Mouse (Mus musculus) intestine, postnatal 0 days (tissue): ENCODE data around the gene Cul4a. TPM values are rescaled to one million over a fixed set of nuclear protein-coding genes. Genes with fewer than 3 reads are reported as not detected.

Experiments used
- ATAC-seq: fragments of 200-750 bp; cut with Nextera tagmentation; 2 replicates; pipeline ENCODE4 v1.8.0; 2017; ENCODE audit warnings: mild to moderate bottlenecking, moderate TSS enrichment, moderate library complexity
- H3K27ac ChIP-seq: fragments of 300-500 bp; sonication (generic); 2 replicates; pipeline ENCODE4 v1.5.1; 2014; ENCODE audit warnings: mild to moderate bottlenecking, low read depth, low read length, moderate library complexity
- H3K27me3 ChIP-seq: fragments of 300-500 bp; sonication (generic); replicated peaks from 2 replicates; pipeline ENCODE4 v1.6.1; 2014; ENCODE audit warnings: low read length, mixed read lengths; ENCODE audit not compliant: control insufficient read depth, insufficient read depth
- H3K36me3 ChIP-seq: fragments of 300-500 bp; sonication (generic); 2 replicates; pipeline ENCODE4 v1.6.1; 2014; ENCODE audit warnings: mild to moderate bottlenecking, moderate library complexity; ENCODE audit not compliant: control insufficient read depth, insufficient read depth
- H3K4me1 ChIP-seq: fragments of 300-500 bp; sonication (generic); replicated peaks from 2 replicates; pipeline ENCODE4 v1.6.1; 2014; ENCODE audit warnings: antibody characterized with exemption, low read length, mixed read lengths; ENCODE audit not compliant: control insufficient read depth, insufficient read depth
- H3K4me2 ChIP-seq: fragments of 300-500 bp; sonication (generic); replicated peaks from 2 replicates; pipeline ENCODE4 v1.6.1; 2014; ENCODE audit warnings: low read depth, mild to moderate bottlenecking, moderate library complexity
- H3K4me3 ChIP-seq: fragments of 300-500 bp; sonication (generic); 2 replicates; pipeline ENCODE4 v1.5.1; 2014; ENCODE audit warnings: low read depth, low read length
- H3K9ac ChIP-seq: fragments of 300-500 bp; sonication (generic); 2 replicates; pipeline ENCODE4 v1.6.1; 2014; ENCODE audit warnings: mild to moderate bottlenecking, low read depth, low read length
- H3K9me3 ChIP-seq: fragments of 300-500 bp; sonication (generic); 2 replicates; pipeline ENCODE4 v1.6.1; 2016; ENCODE audit warnings: mixed run types; ENCODE audit not compliant: control insufficient read depth
- CTCF ChIP-seq: sonication (generic); IDR thresholded peaks from 2 replicates; pipeline ENCODE4 v1.5.1; 2016; ENCODE audit warnings: low read depth, mild to moderate bottlenecking, control low read depth, antibody characterized with exemption, moderate library complexity
- WGBS: fragments of 180-500 bp; shearing (Covaris S2); extraction: QIAGEN DNeasy Blood & Tissue Kit; methylation state at CpG from one replicate; pipeline ENCODE4 v1.1.7; 2014; 5-methylcytosine and 5-hydroxymethylcytosine counted together
- polyA plus RNA-seq: library from polyadenylated mRNA; unstranded; fragments of >200 nt; fragmentation: Nextera tagmentation; extraction: Ambion mirVana; gene quantifications from 2 replicates; pipeline ENCODE4 v1.2.1, GENCODE M21; 2015

Cul4a gene
- polyA plus RNA-seq, 1 experiment from 2014 or later, result 44.9 TPM

DNA sequence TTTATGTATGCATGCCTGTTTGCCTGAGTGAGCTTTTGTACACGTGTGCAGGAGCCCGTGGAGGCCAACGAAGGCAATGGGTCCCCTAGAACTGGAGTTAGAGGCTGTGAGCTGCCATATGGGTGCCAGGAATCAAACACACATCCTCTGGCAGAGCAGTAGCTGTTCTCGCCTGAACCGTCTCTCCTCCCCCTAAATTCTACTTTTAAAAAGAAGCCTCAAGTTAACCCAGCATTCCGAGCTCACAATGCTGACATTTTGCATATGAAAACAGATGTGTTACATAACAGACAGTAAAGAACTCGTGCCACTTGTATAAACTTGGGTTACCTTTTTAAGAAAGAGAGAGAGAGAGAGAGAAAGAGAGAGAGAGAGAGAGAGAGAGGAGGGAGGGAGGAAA lies 27.9 kb upstream of the Cul4a start:
- Histone ChIP-seq H3K36me3 (peaks cover 89% of the 10 kb centered on the region), H3K4me1 (no peaks in the 10 kb centered on the region)

DNA sequence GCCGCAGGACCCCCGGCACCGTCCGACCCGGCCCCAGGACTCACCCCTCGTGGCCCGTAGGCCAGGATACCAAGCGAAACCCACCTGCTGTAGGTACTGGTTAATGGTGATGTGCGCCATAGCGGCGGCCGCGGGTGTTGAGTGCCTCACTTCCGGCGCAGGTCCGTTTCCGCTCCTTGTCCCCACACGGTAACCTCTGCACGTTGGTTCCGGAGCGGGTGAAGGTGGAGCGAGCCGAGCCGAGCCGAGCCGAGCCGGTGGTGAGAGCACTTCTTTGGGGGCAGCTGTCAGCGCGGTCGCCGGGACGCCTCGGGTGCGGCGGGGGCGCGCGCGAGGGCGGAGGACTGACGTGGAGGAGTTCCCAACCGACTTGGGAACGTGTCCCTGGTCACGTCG lies 732 bp upstream of the Cul4a start:
- peak overlapping the region; percentile 94 for H3K4me3 ChIP-seq
- ATAC-seq, result peak; percentile 70
- H3K27me3 ChIP-seq, result no peaks in the 10 kb centered on the region
- H3K4me2 ChIP-seq, result peak overlapping the region; percentile 77
- peak overlapping the region; percentile 94 for H3K27ac ChIP-seq
- H3K9me3 ChIP-seq, result no peaks in the 10 kb centered on the region
- H3K36me3 ChIP-seq, result peaks cover 9% of the 10 kb centered on the region
- under 1% methylated on average over 45 of the region's 45 CpGs for WGBS
- peaks cover 7% of the 10 kb centered on the region; the same call in 1 of the 2 replicates for H3K4me1 ChIP-seq
- peak overlapping the region; percentile 81 for H3K9ac ChIP-seq
- TF ChIP-seq CTCF, result no peak

More for the DNA sequence above, 27.9 kb upstream of the Cul4a start:
- Histone ChIP-seq H3K27ac (no peak overlapping the region), H3K9me3 (no peaks in the 10 kb centered on the region), H3K27me3 (no peaks in the 10 kb centered on the region), H3K4me3 (no peak overlapping the region), H3K4me2 (no peak overlapping the region), H3K9ac (no peak overlapping the region)
- no peak for ATAC-seq
- TF ChIP-seq CTCF, result no peak
- 90% methylated on average over 7 of the region's 7 CpGs for WGBS

GRCm38 (mm10) chr8:13105908-13106551 lies 609 bp downstream of the Cul4a start:
- ATAC-seq, result peak; percentile 46
- peak overlapping the region; percentile 94 for H3K27ac ChIP-seq
- peak; percentile 1; the same call in 1 of the 2 replicates for TF ChIP-seq CTCF
- no peaks in the 10 kb centered on the region for H3K27me3 ChIP-seq
- H3K36me3 ChIP-seq, result 0 out of 2 replicates have a peak, but pooled peaks cover 4% of the 10 kb centered on the region
- H3K9me3 ChIP-seq, result no peaks in the 10 kb centered on the region
- H3K4me2 ChIP-seq, result peak overlapping the region; percentile 77
- H3K4me1 ChIP-seq, result peaks cover 7% of the 10 kb centered on the region; the same call in 1 of the 2 replicates
- H3K4me3 ChIP-seq, result peak overlapping the region; percentile 94
- peak overlapping the region; percentile 96 for H3K9ac ChIP-seq
- WGBS, result under 1% methylated on average over 62 of the region's 63 CpGs

DNA sequence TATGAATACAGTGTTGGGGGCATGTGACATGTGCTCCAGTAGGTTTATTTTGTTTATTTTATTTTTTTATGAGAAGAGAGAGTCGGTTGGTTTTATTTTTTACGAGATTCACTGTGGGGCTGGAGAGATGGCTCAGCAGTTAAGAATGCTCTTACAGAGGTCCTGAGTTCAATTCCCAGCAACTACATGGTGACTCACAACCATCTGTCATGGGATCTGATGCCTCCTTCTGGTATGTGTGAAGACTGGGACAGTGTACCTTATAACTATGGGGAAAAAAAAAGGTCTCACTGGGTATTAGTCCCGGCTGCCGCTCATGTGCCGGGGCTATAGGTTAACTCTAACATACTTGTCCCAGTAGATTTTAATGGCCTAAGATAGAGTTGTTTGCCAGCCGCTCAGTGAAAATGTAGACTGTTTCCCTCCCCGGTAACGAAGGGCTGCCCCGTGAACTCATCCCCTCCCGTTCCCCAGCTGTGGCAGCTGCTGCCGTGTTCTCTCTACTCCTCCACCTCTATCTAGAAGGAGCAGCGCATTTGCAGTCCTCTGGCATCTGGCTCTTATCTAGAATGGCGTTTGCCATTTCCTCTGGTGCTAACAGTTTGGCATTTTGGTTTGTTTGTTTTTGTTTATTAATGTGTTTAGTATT lies 2.7 kb downstream of the Cul4a start:
- TF ChIP-seq CTCF, result no peak
- H3K9me3 ChIP-seq, result no peaks in the 10 kb centered on the region
- 0 out of 2 replicates have a peak, but pooled peaks cover 13% of the 10 kb centered on the region for H3K36me3 ChIP-seq
- H3K4me1 ChIP-seq, result peaks cover 7% of the 10 kb centered on the region; the same call in 1 of the 2 replicates
- no peak overlapping the region for H3K27ac ChIP-seq
- ATAC-seq, result no peak
- H3K4me2 ChIP-seq, result no peak overlapping the region
- H3K4me3 ChIP-seq, result no peak overlapping the region
- H3K27me3 ChIP-seq, result no peaks in the 10 kb centered on the region
- H3K9ac ChIP-seq, result no peak overlapping the region
- WGBS, result 75% methylated on average over 13 of the region's 13 CpGs

DNA sequence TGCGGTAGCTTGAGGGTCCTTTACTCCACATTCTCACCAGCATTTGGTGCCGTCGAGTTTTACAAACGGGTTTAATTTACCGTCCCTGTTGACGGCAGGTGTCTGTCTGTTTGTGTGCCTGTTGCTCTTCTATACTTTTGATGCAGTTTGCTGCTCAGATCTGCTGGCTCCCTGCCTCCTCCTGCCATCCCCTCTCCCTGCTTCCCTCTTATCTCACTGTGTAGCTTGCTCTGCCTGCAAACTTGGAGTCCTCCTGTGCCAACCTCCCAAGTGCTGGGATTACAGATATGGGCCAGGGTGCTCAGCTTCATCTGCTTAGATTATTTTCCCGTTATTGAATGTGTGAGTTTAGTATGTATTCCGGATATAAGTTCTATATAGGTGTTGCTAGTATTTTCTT lies 3.5 kb downstream of the Cul4a start:
- WGBS, result 87% methylated on average over 8 of the region's 8 CpGs
- H3K9ac ChIP-seq, result no peak overlapping the region
- ATAC-seq, result no peak

GRCm38 (mm10) chr8:13109416-13109960 lies 4.1 kb downstream of the Cul4a start:
- peaks cover 19% of the 10 kb centered on the region; the same call in 1 of the 2 replicates for H3K36me3 ChIP-seq
- WGBS, result 32% methylated on average over 1 of the region's 1 CpGs

More for the DNA sequence above, 3.5 kb downstream of the Cul4a start:
- no peaks in the 10 kb centered on the region for H3K27me3 ChIP-seq
- H3K36me3 ChIP-seq, result peaks cover 18% of the 10 kb centered on the region; the same call in 1 of the 2 replicates
- peaks cover 2% of the 10 kb centered on the region; the same call in 1 of the 2 replicates for H3K4me1 ChIP-seq
- TF ChIP-seq CTCF, result no peak
- H3K4me3 ChIP-seq, result no peak overlapping the region
- H3K27ac ChIP-seq, result no peak overlapping the region
- no peaks in the 10 kb centered on the region for H3K9me3 ChIP-seq
- H3K4me2 ChIP-seq, result no peak overlapping the region

More at GRCm38 (mm10) chr8:13109416-13109960, 4.1 kb downstream of the Cul4a start:
- Histone ChIP-seq H3K27ac (no peak overlapping the region), H3K4me3 (no peak overlapping the region), H3K9ac (no peak overlapping the region), H3K4me2 (no peak overlapping the region), H3K27me3 (no peaks in the 10 kb centered on the region), H3K9me3 (no peaks in the 10 kb centered on the region), H3K4me1 (no peaks in the 10 kb centered on the region)
- TF ChIP-seq CTCF, result no peak
- no peak for ATAC-seq
